ENCODE assay signal across 14 mouse cellular contexts in the genomic region with DNA sequence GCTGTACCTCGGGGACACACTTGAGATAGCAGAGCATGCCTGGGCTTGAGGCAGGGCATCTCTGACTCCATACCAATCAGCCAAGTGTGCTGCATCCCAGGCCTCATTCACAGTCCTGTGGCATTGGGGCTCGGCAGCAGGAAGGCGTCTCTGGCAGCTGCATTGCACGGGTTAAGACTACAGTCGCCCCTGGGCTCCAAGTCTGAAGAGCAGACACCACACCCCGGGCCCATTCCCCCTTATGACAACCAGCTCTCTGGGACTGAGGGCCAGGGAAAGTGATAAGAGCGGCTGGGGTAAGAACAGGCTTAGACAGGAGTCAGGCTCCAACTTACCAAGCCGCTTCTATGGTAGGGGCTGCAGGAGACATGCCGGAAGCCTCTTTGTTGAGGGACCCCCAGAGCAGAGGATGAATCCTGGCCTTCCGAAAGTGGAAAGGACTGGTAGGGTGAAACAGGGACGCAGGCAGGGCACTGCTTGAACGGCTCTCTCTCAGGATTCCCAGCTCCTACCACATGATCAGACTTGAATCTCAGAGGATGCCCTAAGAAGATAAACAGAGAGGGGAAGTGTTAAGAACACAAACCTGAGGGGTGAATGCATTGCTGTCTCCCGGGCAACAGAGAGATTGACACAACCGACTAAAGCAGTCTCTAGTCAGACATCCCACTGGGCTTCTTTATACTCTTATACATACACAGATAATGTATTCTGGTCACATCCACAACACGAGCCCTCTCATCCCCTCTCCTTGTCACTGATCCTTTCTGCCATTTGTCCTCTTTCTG. TPM values are rescaled to one million over a fixed set of nuclear protein-coding genes. Genes with fewer than 3 reads are reported as not detected.
DNase-seq lines count a peak whose midpoint lies in the region; ATAC-seq lines count a peak whose summit lies in the region.
"Had no signal": no experiment of that assay in that cellular context is flagged by ENCODE, and none has a peak within 500 bp of the region (broad histone marks: within the 10 kb centered on the region; RNA-seq: fewer than 3 reads in every experiment).

No protein-coding gene starts in this region.

- DNase-seq in ZHBTc4 (ENCODE audit: low read depth, low spot score), result peak; percentile 6
- peak; percentile 89 for DNase-seq in midbrain, embryonic 14.5 days
- DNase-seq in frontal cortex, postnatal 25 days (ENCODE audit: low spot score in 2 of 2), result no peak
- no peak for DNase-seq in thymus, postnatal 36 days
- DNase-seq in B cell, adult 2 months, result no peak
- DNase-seq: adrenal gland, adult 2 months; cerebellum, postnatal 36 days; kidney, postnatal 25 days had no signal

- 51% methylated on average over 15 of the region's 15 CpGs for WGBS in embryonic facial prominence, embryonic 13.5 days
- 21% methylated on average over 15 of the region's 15 CpGs for WGBS in hindbrain, embryonic 12.5 days
- WGBS in midbrain, embryonic 14.5 days, result 5% methylated on average over 15 of the region's 15 CpGs

- H3K9ac ChIP-seq in embryonic facial prominence, embryonic 13.5 days, result peak overlapping the region; percentile 21; the same call in 1 of the 2 replicates
- H3K9ac ChIP-seq in hindbrain, embryonic 12.5 days, result peak overlapping the region; percentile 55
- H3K9ac ChIP-seq in midbrain, embryonic 14.5 days (replicated peaks; ENCODE audit: low read length), result peak overlapping the region; percentile 52
- H3K9ac ChIP-seq: limb, embryonic 15.5 days had no signal

- no peaks in the 10 kb centered on the region for H3K9me3 ChIP-seq in embryonic facial prominence, embryonic 13.5 days
- no peaks in the 10 kb centered on the region for H3K9me3 ChIP-seq in hindbrain, embryonic 12.5 days (replicated peaks)
- H3K9me3 ChIP-seq in midbrain, embryonic 14.5 days (ENCODE audit: control insufficient read depth, low read length), result no peaks in the 10 kb centered on the region
- H3K9me3 ChIP-seq: limb, embryonic 15.5 days had no signal

- H3K4me3 ChIP-seq in embryonic facial prominence, embryonic 13.5 days, result no peak overlapping the region
- peak overlapping the region; percentile 21 for H3K4me3 ChIP-seq in hindbrain, embryonic 12.5 days
- H3K4me3 ChIP-seq in midbrain, embryonic 14.5 days (replicated peaks; ENCODE audit: low read depth, low read length), result peak overlapping the region; percentile 25
- H3K4me3 ChIP-seq: limb, embryonic 15.5 days had no signal

- no peak overlapping the region for H3K4me2 ChIP-seq in embryonic facial prominence, embryonic 13.5 days
- H3K4me2 ChIP-seq in hindbrain, embryonic 12.5 days (replicated peaks), result peak overlapping the region; percentile 45
- peak overlapping the region; percentile 55 for H3K4me2 ChIP-seq in midbrain, embryonic 14.5 days (ENCODE audit: low read length)
- H3K4me2 ChIP-seq: limb, embryonic 15.5 days had no signal

- no peaks in the 10 kb centered on the region for H3K36me3 ChIP-seq in embryonic facial prominence, embryonic 13.5 days
- H3K36me3 ChIP-seq in hindbrain, embryonic 12.5 days, result no peaks in the 10 kb centered on the region; the same call in 1 of the 2 replicates
- no peaks in the 10 kb centered on the region for H3K36me3 ChIP-seq in midbrain, embryonic 14.5 days (ENCODE audit: control insufficient read depth, insufficient read depth, low read length)
- H3K36me3 ChIP-seq: limb, embryonic 15.5 days had no signal

- no peaks in the 10 kb centered on the region for H3K27me3 ChIP-seq in embryonic facial prominence, embryonic 13.5 days
- peaks cover 20% of the 10 kb centered on the region; the same call in 1 of the 2 replicates for H3K27me3 ChIP-seq in hindbrain, embryonic 12.5 days
- peaks cover 9% of the 10 kb centered on the region for H3K27me3 ChIP-seq in midbrain, embryonic 14.5 days (ENCODE audit: control insufficient read depth, insufficient read depth, low read length)

- ATAC-seq in embryonic facial prominence, embryonic 13.5 days (ENCODE audit: insufficient number of reproducible peaks, insufficient read depth, low FRiP score, low TSS enrichment, low read depth), result no peak
- peak; percentile 88 for ATAC-seq in hindbrain, embryonic 12.5 days (ENCODE audit: low FRiP score)
- ATAC-seq in midbrain, embryonic 14.5 days (ENCODE audit: low FRiP score, low TSS enrichment), result peak; percentile 86
- ATAC-seq in megakaryocyte, adult 5-6 weeks (ENCODE audit: poor library complexity, severe bottlenecking), result no peak

- no peak overlapping the region for H3K27ac ChIP-seq in embryonic facial prominence, embryonic 13.5 days
- peak overlapping the region; percentile 92 for H3K27ac ChIP-seq in hindbrain, embryonic 12.5 days
- H3K27ac ChIP-seq in midbrain, embryonic 14.5 days (replicated peaks; ENCODE audit: low read depth, low read length), result peak overlapping the region; percentile 93
- H3K27ac ChIP-seq: limb, embryonic 15.5 days had no signal

- H3K4me1 ChIP-seq in embryonic facial prominence, embryonic 13.5 days, result peaks cover 5% of the 10 kb centered on the region; the same call in 1 of the 2 replicates
- H3K4me1 ChIP-seq in hindbrain, embryonic 12.5 days, result peaks cover 32% of the 10 kb centered on the region
- peaks cover 38% of the 10 kb centered on the region for H3K4me1 ChIP-seq in midbrain, embryonic 14.5 days (ENCODE audit: control insufficient read depth, insufficient read depth, low read length)

RNA-seq across cellular contexts. Expression of gene Dmrtb1, which starts 3.5 kb away (rescaled TPM):
- 0.37 and 1.0 TPM in 2 replicates for polyA plus RNA-seq in embryonic facial prominence, embryonic 13.5 days (2015; fragmentation: Nextera tagmentation; extraction: Ambion mirVana)
- 29.8 and 32.0 TPM in 2 replicates for polyA plus RNA-seq in hindbrain, embryonic 12.5 days (2016; fragmentation: Nextera tagmentation; extraction: Ambion mirVana)
- polyA plus RNA-seq in midbrain, embryonic 14.5 days (2014; fragmentation: Nextera tagmentation; extraction: Ambion mirVana), result 35.7 and 55.3 TPM in 2 replicates
- total RNA-seq in megakaryocyte, adult 5-6 weeks (2015), result 0.39 TPM in 1 of 2 replicates, not detected in the other
- not detected in 2 replicates for total RNA-seq in megakaryocyte, adult 5-6 weeks (2017)
- total RNA-seq: adrenal gland, adult 2 months; heart, adult 8-10 months had no signal
- polyA plus RNA-seq: adrenal gland, adult 2 months; lung, embryonic 16.5 days had no signal

Comparison
In these comparisons a context has a peak if more than half of its experiments do, and no peak if none do; other contexts are left out.
1. DNase-seq: peak in ZHBTc4 (single experiment) and midbrain, embryonic 14.5 days (single experiment); none in frontal cortex, postnatal 25 days (0 of 2), thymus, postnatal 36 days (0 of 2) and B cell, adult 2 months (0 of 2).
2. ATAC-seq: peak in hindbrain, embryonic 12.5 days (single experiment) and midbrain, embryonic 14.5 days (single experiment); none in embryonic facial prominence, embryonic 13.5 days (single experiment) and megakaryocyte, adult 5-6 weeks (single experiment).
3. RNA of gene Dmrtb1, which starts 3.5 kb away (polyA plus RNA-seq): 35.7 to 55.3 TPM in midbrain, embryonic 14.5 days and 29.8 to 32.0 TPM in hindbrain, embryonic 12.5 days; 0.37 to 1.0 TPM in embryonic facial prominence, embryonic 13.5 days; every median in the first group is over 10 times any median in the second.
4. Peak in every context shown above with its lines, with median percentiles within 50 percentile points of each other: H3K9ac ChIP-seq.